Mouse (Mus musculus) neural tube, embryonic 11.5 days (tissue): ENCODE data around the gene Zfp655. TPM values are rescaled to one million over a fixed set of nuclear protein-coding genes. Genes with fewer than 3 reads are reported as not detected.
A peak's percentile ranks its signal among the peaks of the same experiment; 100 is the strongest.

Experiments used
- ATAC-seq: fragments of 200-750 bp; cut with Nextera tagmentation; 2 replicates; pipeline ENCODE4 v1.8.0; 2017; ENCODE audit warnings: moderate number of reproducible peaks, mild to moderate bottlenecking, moderate TSS enrichment, moderate library complexity; ENCODE audit not compliant: insufficient read depth, low FRiP score, low TSS enrichment
- DNase-seq: peaks from one replicate; pipeline ENCODE4 v3.0.0-alpha.2; 2015; ENCODE audit warnings: low spot score
- H3K27ac ChIP-seq: fragments of 300-500 bp; sonication (generic); 2 replicates; pipeline ENCODE4 v1.5.1; 2014; ENCODE audit warnings: low read depth, mild to moderate bottlenecking, low read length
- H3K27me3 ChIP-seq: fragments of 300-500 bp; sonication (generic); 2 replicates; pipeline ENCODE4 v1.6.1; 2014; ENCODE audit warnings: mild to moderate bottlenecking, low read length, mixed read lengths; ENCODE audit not compliant: control insufficient read depth, insufficient read depth
- H3K36me3 ChIP-seq: fragments of 300-500 bp; sonication (generic); 2 replicates; pipeline ENCODE4 v1.6.1; 2014; ENCODE audit warnings: mild to moderate bottlenecking, low read length, moderate library complexity, mixed read lengths; ENCODE audit not compliant: control insufficient read depth, insufficient read depth
- H3K4me1 ChIP-seq: fragments of 300-500 bp; sonication (generic); 2 replicates; pipeline ENCODE4 v1.6.1; 2014; ENCODE audit warnings: low read length, mixed read lengths; ENCODE audit not compliant: control insufficient read depth, insufficient read depth
- H3K4me2 ChIP-seq: fragments of 300-500 bp; sonication (generic); 2 replicates; pipeline ENCODE4 v1.6.1; 2014; ENCODE audit warnings: low read depth, mild to moderate bottlenecking, moderate library complexity
- H3K4me3 ChIP-seq: fragments of 300-500 bp; sonication (generic); 2 replicates; pipeline ENCODE4 v1.5.1; 2014; ENCODE audit warnings: low read depth, low read length
- H3K9ac ChIP-seq: fragments of 300-500 bp; sonication (generic); 2 replicates; pipeline ENCODE4 v1.6.1; 2014; ENCODE audit warnings: mild to moderate bottlenecking, low read length
- H3K9me3 ChIP-seq: fragments of 300-500 bp; sonication (generic); 2 replicates; pipeline ENCODE4 v1.6.1; 2016; ENCODE audit warnings: low read length; ENCODE audit not compliant: control insufficient read depth
- WGBS: fragments of 180-500 bp; shearing (Covaris S2); extraction: QIAGEN DNeasy Blood & Tissue Kit; methylation state at CpG from one replicate; pipeline ENCODE4 v1.1.7; 2014; 5-methylcytosine and 5-hydroxymethylcytosine counted together
- polyA plus RNA-seq: library from polyadenylated mRNA; unstranded; fragments of >200 nt; fragmentation: Nextera tagmentation; extraction: Ambion mirVana; gene quantifications from 2 replicates; pipeline ENCODE4 v1.2.1, GENCODE M21; 2014

Zfp655 gene
- polyA plus RNA-seq: 43.3 and 47.5 TPM in 2 replicates

DNA sequence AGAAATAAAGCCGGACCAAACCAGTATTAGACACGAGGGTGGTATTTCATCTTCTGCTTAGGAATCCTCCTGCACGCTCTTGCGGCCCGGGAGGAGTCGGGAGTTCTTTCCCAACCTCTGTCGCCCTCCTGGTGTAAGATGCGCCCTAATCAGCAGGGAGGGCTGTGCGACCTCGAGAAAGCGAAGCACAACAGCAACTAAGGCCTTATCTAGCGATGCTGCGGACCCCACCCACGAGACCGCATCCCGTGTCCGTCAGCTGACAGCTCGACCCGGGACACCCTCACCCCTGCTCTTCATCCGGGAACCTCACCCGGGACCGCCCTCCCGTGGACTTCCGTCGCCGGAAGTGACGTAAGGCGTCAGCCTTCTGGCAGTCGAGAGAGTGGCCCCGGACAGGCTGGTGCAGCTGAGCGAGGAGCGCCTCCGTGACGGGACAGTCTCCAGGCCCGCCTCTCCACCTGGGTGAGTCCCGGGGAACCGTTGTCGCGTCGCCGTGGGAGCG lies at the start of gene Zfp655:
Gene Zfp655 (plus strand): TSS at position 349 of the 505 bp plus-strand sequence.
- H3K9me3 ChIP-seq: no peaks in the 10 kb centered on the region
- H3K4me1 ChIP-seq: peaks cover 6% of the 10 kb centered on the region; the same call in 1 of the 2 replicates
- H3K4me3 ChIP-seq: peak within 1 kb of the TSS; percentile 99
- H3K27ac ChIP-seq: peak within 1 kb of the TSS; percentile 88
- H3K36me3 ChIP-seq: peaks cover 7% of the 10 kb centered on the region
- DNase-seq (peak; percentile 95), ATAC-seq (peak; percentile 97)
- H3K4me2 ChIP-seq: peak within 1 kb of the TSS; percentile 81
- H3K9ac ChIP-seq: peak within 1 kb of the TSS; percentile 97
- WGBS: under 1% methylated on average over 42 of the region's 42 CpGs
- no peaks in the 10 kb centered on the region for H3K27me3 ChIP-seq

- peaks cover 22% of the 10 kb centered on the region for H3K36me3 ChIP-seq
- H3K4me1 ChIP-seq: peaks cover 2% of the 10 kb centered on the region
- DNase-seq (no peak), ATAC-seq (no peak)
- no peak overlapping the region for H3K4me2 ChIP-seq
- WGBS: 84% methylated on average over 2 of the region's 2 CpGs
- no peak overlapping the region for H3K27ac ChIP-seq
- no peaks in the 10 kb centered on the region for H3K9me3 ChIP-seq
- no peak overlapping the region for H3K4me3 ChIP-seq
- H3K27me3 ChIP-seq: no peaks in the 10 kb centered on the region
- H3K9ac ChIP-seq: no peak overlapping the region
Observed at GRCm38 (mm10) chr5:145185244-145185643, 46.3 kb upstream of the Zfp655 start.

DNA sequence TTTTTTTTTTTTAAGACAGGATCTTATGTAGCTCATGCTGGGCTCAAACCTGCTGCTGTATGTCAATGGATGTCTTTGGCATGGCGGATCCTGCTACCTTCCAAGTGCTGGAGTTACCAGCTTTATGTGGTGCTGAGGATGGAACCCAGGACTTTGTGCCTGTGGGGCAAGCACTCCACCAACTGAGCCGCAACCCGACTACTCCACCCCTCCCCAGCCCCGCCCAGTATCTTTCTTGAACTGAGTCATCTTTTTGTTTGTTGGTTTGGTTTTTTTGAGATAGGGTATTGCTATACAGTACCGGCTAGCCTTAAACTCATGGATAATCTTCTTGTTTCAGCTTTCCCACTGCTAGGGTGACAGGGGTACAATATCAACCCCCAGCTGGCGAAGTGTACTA lies 42.1 kb upstream of the Zfp655 start:
- 92% methylated on average over 6 of the region's 6 CpGs for WGBS
- Histone ChIP-seq H3K9me3 (no peaks in the 10 kb centered on the region), H3K27ac (no peak overlapping the region), H3K9ac (no peak overlapping the region), H3K27me3 (no peaks in the 10 kb centered on the region), H3K36me3 (peaks cover 8% of the 10 kb centered on the region), H3K4me2 (no peak overlapping the region), H3K4me1 (peaks cover 6% of the 10 kb centered on the region), H3K4me3 (no peak overlapping the region)
- DNase-seq (no peak), ATAC-seq (no peak)

- Histone ChIP-seq H3K9ac (peak overlapping the region; percentile 93), H3K9me3 (no peaks in the 10 kb centered on the region), H3K4me1 (peaks cover 6% of the 10 kb centered on the region), H3K36me3 (peaks cover 10% of the 10 kb centered on the region), H3K27ac (no peak overlapping the region), H3K4me3 (peak overlapping the region; percentile 82), H3K4me2 (peak overlapping the region; percentile 47), H3K27me3 (no peaks in the 10 kb centered on the region)
- ATAC-seq (no peak), DNase-seq (no peak)
- WGBS: 65% methylated on average over 5 of the region's 5 CpGs
Observed at GRCm38 (mm10) chr5:145190373-145190772, 41.1 kb upstream of the Zfp655 start.

GRCm38 (mm10) chr5:145190875-145191798 lies 40.4 kb upstream of the Zfp655 start:
- H3K9me3 ChIP-seq: no peaks in the 10 kb centered on the region
- H3K9ac ChIP-seq: peak overlapping the region; percentile 93
- 1% methylated on average over 41 of the region's 41 CpGs for WGBS
- DNase-seq: peak; percentile 95
- no peaks in the 10 kb centered on the region for H3K27me3 ChIP-seq
- H3K4me1 ChIP-seq: peaks cover 6% of the 10 kb centered on the region
- H3K4me2 ChIP-seq: peak overlapping the region; percentile 47
- H3K36me3 ChIP-seq: peaks cover 5% of the 10 kb centered on the region
- peak overlapping the region; percentile 55; the same call in 1 of the 2 replicates for H3K27ac ChIP-seq
- peak; percentile 92 for ATAC-seq
- H3K4me3 ChIP-seq: peak overlapping the region; percentile 82

GRCm38 (mm10) chr5:145191962-145192361 lies 39.6 kb upstream of the Zfp655 start, which contains the start of gene Atp5j2:
Atp5j2 (minus strand) TSS chr5:145192062.
- no peak for ATAC-seq
- H3K9me3 ChIP-seq: no peaks in the 10 kb centered on the region
- H3K36me3 ChIP-seq: peaks cover 4% of the 10 kb centered on the region; the same call in 1 of the 2 replicates
- H3K27me3 ChIP-seq: no peaks in the 10 kb centered on the region
- H3K4me3 ChIP-seq: peak within 1 kb of the TSS; percentile 82
- WGBS: 87% methylated on average over 2 of the region's 2 CpGs
- H3K4me1 ChIP-seq: peaks cover 6% of the 10 kb centered on the region
- H3K9ac ChIP-seq: peak within 1 kb of the TSS; percentile 93
- no peak for DNase-seq
- H3K27ac ChIP-seq: peak within 1 kb of the TSS; percentile 55; the same call in 1 of the 2 replicates
- peak within 1 kb of the TSS; percentile 47 for H3K4me2 ChIP-seq

DNA sequence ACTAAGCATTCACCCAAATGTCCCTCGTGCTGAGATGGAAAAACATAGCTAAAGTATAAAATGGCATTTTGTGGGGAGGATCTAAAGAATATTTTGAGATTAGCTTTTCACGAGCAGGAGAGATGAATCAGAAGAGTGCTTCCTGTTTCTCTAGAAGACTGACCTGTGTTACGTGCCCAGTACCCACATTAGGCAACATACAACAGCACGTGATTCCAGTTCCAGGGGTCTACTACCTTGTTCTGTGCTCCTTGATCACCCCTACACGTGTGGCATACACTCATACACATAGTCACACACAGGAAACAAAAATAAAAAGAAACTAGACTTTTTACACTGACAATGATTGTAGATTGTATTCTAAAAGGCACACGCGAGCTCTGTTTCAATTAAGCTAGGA lies 31.1 kb upstream of the Zfp655 start:
- H3K4me3 ChIP-seq: no peak overlapping the region
- DNase-seq: no peak
- peaks cover 13% of the 10 kb centered on the region for H3K4me1 ChIP-seq
- H3K27ac ChIP-seq: no peak overlapping the region
- 81% methylated on average over 7 of the region's 7 CpGs for WGBS
- H3K27me3 ChIP-seq: no peaks in the 10 kb centered on the region
- H3K9me3 ChIP-seq: no peaks in the 10 kb centered on the region
- H3K4me2 ChIP-seq: no peak overlapping the region
- no peak overlapping the region for H3K9ac ChIP-seq
- no peak for ATAC-seq
- no peaks in the 10 kb centered on the region; the same call in 1 of the 2 replicates for H3K36me3 ChIP-seq

GRCm38 (mm10) chr5:145201321-145201991 lies 30.1 kb upstream of the Zfp655 start, which contains the start of gene Zkscan14:
Zkscan14 (minus strand) TSS chr5:145201868.
- Histone ChIP-seq H3K4me1 (peaks cover 15% of the 10 kb centered on the region), H3K4me2 (peak within 1 kb of the TSS; percentile 97), H3K9me3 (no peaks in the 10 kb centered on the region), H3K27me3 (no peaks in the 10 kb centered on the region), H3K27ac (no peak within 1 kb of the TSS), H3K9ac (peak within 1 kb of the TSS; percentile 67), H3K4me3 (peak within 1 kb of the TSS; percentile 78), H3K36me3 (no peaks in the 10 kb centered on the region)
- peak; percentile 80 for DNase-seq
- ATAC-seq: 0 out of 2 replicates have a peak, but pooled peaks have one; percentile 8
- 1% methylated on average over 37 of the region's 37 CpGs for WGBS
